Mouse (Mus musculus): ENCODE data around the gene Slc35a3. TPM values are rescaled to one million over a fixed set of nuclear protein-coding genes. Genes with fewer than 3 reads are reported as not detected.
A peak's percentile ranks its signal among the peaks of the same experiment; 100 is the strongest.
"Not testable (repeated sequence)": the region's sequence is repeated elsewhere in the genome, so short reads cannot be mapped to it uniquely, and the experiment has no call there.

The Slc35a3 gene
- polyA plus RNA-seq, 1 experiment from 2014 or later: 14.8 TPM

- WGBS: 90% methylated on average over 1 of the region's 1 CpGs
- Histone ChIP-seq H3K36me3 (ENCODE audit: insufficient read depth, low read length) (no peaks in the 10 kb centered on the region), H3K4me2 (ENCODE audit: low read length) (no peak within 1 kb of the TSS), H3K9ac (ENCODE audit: low read depth, low read length) (no peak within 1 kb of the TSS), H3K27me3 (ENCODE audit: insufficient read depth, low read length) (no peaks in the 10 kb centered on the region), H3K4me3 (replicated peaks; ENCODE audit: low read depth, low read length) (no peak within 1 kb of the TSS), H3K9me3 (replicated peaks; ENCODE audit: low read length) (no peaks in the 10 kb centered on the region), H3K4me1 (replicated peaks; ENCODE audit: insufficient read depth, low read length) (no peaks in the 10 kb centered on the region), H3K27ac (no peak within 1 kb of the TSS)
- no peak for TF ChIP-seq CTCF (IDR thresholded peaks at IDR 0.05; ENCODE audit: low read depth)
- ATAC-seq (replicated peaks; ENCODE audit: low FRiP score, low read depth): no peak
- DNase-seq (ENCODE audit: low spot score): no peak
Observed at GRCm38 (mm10) chr3:116681160-116681559, 31.5 kb downstream of the Slc35a3 start, which contains the start of gene Gm43191. Gm43191 (minus strand) TSS chr3:116681260.

GRCm38 (mm10) chr3:116664281-116664680, 48.4 kb downstream of the Slc35a3 start:
- not testable (repeated sequence) for H3K36me3 ChIP-seq (ENCODE audit: insufficient read depth, low read length); H3K9ac ChIP-seq (ENCODE audit: low read depth, low read length); DNase-seq (ENCODE audit: low spot score); H3K4me3 ChIP-seq (replicated peaks; ENCODE audit: low read depth, low read length); H3K4me1 ChIP-seq (replicated peaks; ENCODE audit: insufficient read depth, low read length); H3K9me3 ChIP-seq (replicated peaks; ENCODE audit: low read length); ATAC-seq (replicated peaks; ENCODE audit: low FRiP score, low read depth); H3K27ac ChIP-seq; H3K4me2 ChIP-seq (ENCODE audit: low read length); H3K27me3 ChIP-seq (ENCODE audit: insufficient read depth, low read length)
- WGBS: 93% methylated on average over 9 of the region's 9 CpGs

- peak; percentile 99 for ATAC-seq (replicated peaks; ENCODE audit: low FRiP score, low read depth)
- under 1% methylated on average over 39 of the region's 39 CpGs for WGBS
- no peak for TF ChIP-seq CTCF (IDR thresholded peaks at IDR 0.05; ENCODE audit: low read depth)
Observed at GRCm38 (mm10) chr3:116662463-116662863, 50.2 kb downstream of the Slc35a3 start, which contains the start of gene Mfsd14a. Mfsd14a (minus strand) TSS chr3:116662677.

GRCm38 (mm10) chr3:116661870-116662414, 50.7 kb downstream of the Slc35a3 start:
- DNase-seq (ENCODE audit: low spot score) (no peak), ATAC-seq (replicated peaks; ENCODE audit: low FRiP score, low read depth) (peak; percentile 82)
- no peaks in the 10 kb centered on the region for H3K9me3 ChIP-seq (replicated peaks; ENCODE audit: low read length)
- H3K4me1 ChIP-seq (replicated peaks; ENCODE audit: insufficient read depth, low read length): no peaks in the 10 kb centered on the region; the same call in none of the 2 replicates
- H3K36me3 ChIP-seq (ENCODE audit: insufficient read depth, low read length): no peaks in the 10 kb centered on the region
- H3K27ac ChIP-seq: peak overlapping the region; percentile 96
- under 1% methylated on average over 64 of the region's 68 CpGs for WGBS
- H3K4me3 ChIP-seq (replicated peaks; ENCODE audit: low read depth, low read length): peak overlapping the region; percentile 98
- H3K4me2 ChIP-seq (ENCODE audit: low read length): peak overlapping the region; percentile 72
- no peaks in the 10 kb centered on the region for H3K27me3 ChIP-seq (ENCODE audit: insufficient read depth, low read length)
- peak overlapping the region; percentile 99 for H3K9ac ChIP-seq (ENCODE audit: low read depth, low read length)
- TF ChIP-seq CTCF (IDR thresholded peaks at IDR 0.05; ENCODE audit: low read depth): no peak

More at GRCm38 (mm10) chr3:116662463-116662863, 50.2 kb downstream of the Slc35a3 start, which contains the start of gene Mfsd14a:
- Histone ChIP-seq H3K4me1 (replicated peaks; ENCODE audit: insufficient read depth, low read length) (no peaks in the 10 kb centered on the region; the same call in none of the 2 replicates), H3K4me2 (ENCODE audit: low read length) (peak within 1 kb of the TSS; percentile 72), H3K4me3 (replicated peaks; ENCODE audit: low read depth, low read length) (peak within 1 kb of the TSS; percentile 98), H3K9me3 (replicated peaks; ENCODE audit: low read length) (no peaks in the 10 kb centered on the region), H3K36me3 (ENCODE audit: insufficient read depth, low read length) (no peaks in the 10 kb centered on the region), H3K27ac (peak within 1 kb of the TSS; percentile 96), H3K27me3 (ENCODE audit: insufficient read depth, low read length) (no peaks in the 10 kb centered on the region), H3K9ac (ENCODE audit: low read depth, low read length) (peak within 1 kb of the TSS; percentile 99)
- DNase-seq (ENCODE audit: low spot score): peak; percentile 95

- no peaks in the 10 kb centered on the region for H3K9me3 ChIP-seq (replicated peaks; ENCODE audit: low read length)
- H3K4me3 ChIP-seq (replicated peaks; ENCODE audit: low read depth, low read length): peak overlapping the region; percentile 98
- H3K36me3 ChIP-seq (ENCODE audit: insufficient read depth, low read length): no peaks in the 10 kb centered on the region
- ATAC-seq (replicated peaks; ENCODE audit: low FRiP score, low read depth): no peak
- peak; percentile 37 for DNase-seq (ENCODE audit: low spot score)
- peak overlapping the region; percentile 99 for H3K9ac ChIP-seq (ENCODE audit: low read depth, low read length)
- peak overlapping the region; percentile 96 for H3K27ac ChIP-seq
- peak overlapping the region; percentile 72 for H3K4me2 ChIP-seq (ENCODE audit: low read length)
- WGBS: 3% methylated on average over 16 of the region's 16 CpGs
- no peaks in the 10 kb centered on the region; the same call in none of the 2 replicates for H3K4me1 ChIP-seq (replicated peaks; ENCODE audit: insufficient read depth, low read length)
- no peaks in the 10 kb centered on the region for H3K27me3 ChIP-seq (ENCODE audit: insufficient read depth, low read length)
- no peak for TF ChIP-seq CTCF (IDR thresholded peaks at IDR 0.05; ENCODE audit: low read depth)
Observed at GRCm38 (mm10) chr3:116661288-116661869, 51.3 kb downstream of the Slc35a3 start.

GRCm38 (mm10) chr3:116659856-116660430, 52.7 kb downstream of the Slc35a3 start:
- 78% methylated on average over 13 of the region's 13 CpGs for WGBS
- no peak overlapping the region for H3K27ac ChIP-seq
- no peak overlapping the region for H3K4me3 ChIP-seq (replicated peaks; ENCODE audit: low read depth, low read length)
- H3K36me3 ChIP-seq (ENCODE audit: insufficient read depth, low read length): no peaks in the 10 kb centered on the region
- H3K9me3 ChIP-seq (replicated peaks; ENCODE audit: low read length): no peaks in the 10 kb centered on the region
- DNase-seq (ENCODE audit: low spot score) (no peak), ATAC-seq (replicated peaks; ENCODE audit: low FRiP score, low read depth) (no peak)
- no peaks in the 10 kb centered on the region for H3K27me3 ChIP-seq (ENCODE audit: insufficient read depth, low read length)
- H3K4me2 ChIP-seq (ENCODE audit: low read length): no peak overlapping the region
- no peaks in the 10 kb centered on the region; the same call in none of the 2 replicates for H3K4me1 ChIP-seq (replicated peaks; ENCODE audit: insufficient read depth, low read length)
- H3K9ac ChIP-seq (ENCODE audit: low read depth, low read length): no peak overlapping the region
- no peak for TF ChIP-seq CTCF (IDR thresholded peaks at IDR 0.05; ENCODE audit: low read depth)
